Mouse (Mus musculus): ENCODE data around the gene Rbl2. TPM values are rescaled to one million over a fixed set of nuclear protein-coding genes. Genes with fewer than 3 reads are reported as not detected.

Rbl2 gene
- polyA plus RNA-seq, 1 experiment, result 3.4 TPM

DNA sequence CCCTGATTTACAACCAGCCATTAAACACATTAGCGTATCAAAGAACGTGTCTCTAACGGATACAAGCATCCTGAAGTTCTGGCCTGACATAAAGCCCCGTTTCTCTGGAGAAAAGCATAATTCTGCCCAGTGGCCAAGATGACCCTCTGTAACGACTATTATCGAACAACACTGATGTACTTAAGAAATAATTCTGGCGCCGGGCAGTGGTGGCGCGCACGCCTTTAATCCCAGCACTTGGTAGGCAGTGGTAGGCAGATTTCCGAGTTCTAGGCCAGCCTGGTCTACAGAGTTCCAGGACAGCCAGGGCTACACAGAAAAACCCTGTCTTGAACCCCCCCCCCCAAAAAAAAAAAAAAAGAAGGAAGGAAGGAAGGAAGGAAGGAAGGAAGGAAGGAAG, 64.8 kb downstream of the Rbl2 start:
- TF ChIP-seq GATA1 (IDR thresholded peaks at IDR 0.05; ENCODE audit: low read length), result no peak

DNA sequence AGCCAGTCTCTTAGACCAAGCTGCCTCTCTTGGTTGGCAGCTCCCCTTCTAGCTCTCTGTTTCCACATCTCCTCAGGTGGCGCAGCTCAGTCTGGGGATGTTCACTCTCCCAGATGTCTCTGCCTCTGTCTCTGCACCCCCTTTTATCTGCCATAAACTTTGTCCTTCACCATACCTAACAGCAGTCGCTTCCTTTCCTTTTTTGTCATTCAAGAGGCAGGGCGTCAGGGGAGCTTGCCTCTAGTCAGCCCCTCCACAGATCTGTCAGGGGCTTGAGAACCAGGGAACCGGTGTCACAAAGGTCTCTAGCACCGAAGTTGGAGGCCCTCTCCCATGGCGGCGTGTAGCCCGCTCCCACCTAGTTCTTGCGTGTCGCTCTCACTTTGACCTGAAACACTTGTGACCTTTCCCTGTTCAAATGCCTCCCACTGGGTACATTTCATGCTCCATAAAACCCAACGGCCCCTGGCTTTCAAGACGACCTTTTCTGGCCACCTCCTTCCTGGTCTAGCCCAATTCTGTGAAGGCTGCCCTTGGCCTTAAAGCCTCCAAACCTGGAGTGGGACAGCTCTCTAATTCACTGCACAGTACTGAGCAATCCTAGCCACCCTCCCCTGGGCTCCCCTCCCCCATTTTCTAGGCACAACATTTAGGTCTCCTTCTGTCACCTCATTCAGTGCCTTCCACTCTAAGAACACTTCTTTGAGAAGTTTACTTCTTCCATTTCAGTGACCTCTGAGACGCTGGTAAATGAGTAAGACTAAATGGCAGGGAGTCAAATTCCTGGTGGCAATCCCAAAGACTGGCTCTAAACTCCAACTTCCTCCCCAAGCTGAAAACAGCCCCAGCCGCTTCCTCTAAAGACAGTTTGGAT, 65.7 kb downstream of the Rbl2 start:
- TF ChIP-seq GATA1 (IDR thresholded peaks at IDR 0.05; ENCODE audit: low read length), result no peak

DNA sequence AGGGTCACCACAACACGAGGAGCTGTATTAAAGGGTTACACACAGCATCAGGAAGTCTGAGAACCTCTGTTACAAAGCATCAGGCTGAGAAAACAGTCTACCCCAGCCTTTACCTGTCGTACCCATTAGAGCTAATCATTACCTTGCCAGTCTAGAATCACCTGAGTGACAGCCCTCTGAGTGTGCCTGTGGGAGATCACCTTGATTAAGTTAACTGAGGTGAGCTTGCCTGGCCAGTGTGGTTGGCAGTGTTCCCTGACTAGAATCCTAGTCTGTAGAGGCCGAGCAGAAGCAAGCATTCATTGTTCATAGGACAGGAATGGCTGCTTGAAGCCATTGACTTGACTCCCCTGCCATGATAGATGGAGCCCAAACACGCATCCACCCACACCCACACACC, 71.0 kb downstream of the Rbl2 start:
- TF ChIP-seq GATA1 (IDR thresholded peaks at IDR 0.05; ENCODE audit: low read length), result no peak

DNA sequence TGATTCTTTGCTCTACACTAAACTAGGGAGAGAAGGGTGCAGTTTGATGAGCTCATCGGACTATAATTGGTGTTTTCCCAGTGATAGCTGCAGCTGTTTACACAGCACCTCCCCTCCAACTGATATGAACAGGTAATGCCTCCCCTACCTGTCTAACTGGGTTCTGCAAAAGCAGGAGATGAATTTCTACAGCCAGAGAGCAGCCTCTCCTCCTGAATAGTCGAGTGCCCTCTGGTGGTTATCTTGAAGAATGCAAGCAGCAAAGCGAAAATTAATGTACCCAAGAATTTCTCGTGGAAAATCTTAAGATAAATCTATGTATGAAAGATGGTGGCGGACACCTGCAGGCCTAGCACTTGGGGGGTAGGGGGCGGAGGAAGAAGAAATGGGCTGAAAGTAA, 77.9 kb downstream of the Rbl2 start:
- no peak for TF ChIP-seq GATA1 (IDR thresholded peaks at IDR 0.05; ENCODE audit: low read length)

DNA sequence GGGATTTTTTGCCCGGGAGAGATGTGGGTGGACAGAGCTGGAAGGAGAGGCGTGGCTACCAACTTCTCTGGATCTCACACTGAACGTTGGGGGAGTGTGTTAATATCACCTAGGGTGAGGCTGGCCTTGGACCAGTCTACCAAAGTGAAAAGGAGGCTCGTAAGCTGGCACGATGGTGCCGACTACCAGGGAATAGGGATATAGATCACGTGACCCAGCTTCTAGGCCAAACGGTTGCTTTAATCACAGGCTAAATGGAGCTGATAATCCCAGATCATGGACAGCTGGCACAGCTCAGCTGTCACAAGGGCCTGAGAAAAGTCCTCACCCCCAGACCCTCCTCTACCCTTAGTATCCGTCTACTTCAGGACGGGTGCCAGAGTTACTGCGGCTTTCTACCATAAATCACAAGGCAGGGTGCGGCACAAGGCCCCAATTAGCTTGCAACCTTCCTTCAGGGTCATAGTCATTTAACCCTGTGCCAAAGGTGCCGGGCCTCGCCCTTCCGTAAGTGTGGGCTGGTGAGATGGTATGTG, 78.9 kb downstream of the Rbl2 start:
- TF ChIP-seq GATA1 (IDR thresholded peaks at IDR 0.05; ENCODE audit: low read length), result no peak

DNA sequence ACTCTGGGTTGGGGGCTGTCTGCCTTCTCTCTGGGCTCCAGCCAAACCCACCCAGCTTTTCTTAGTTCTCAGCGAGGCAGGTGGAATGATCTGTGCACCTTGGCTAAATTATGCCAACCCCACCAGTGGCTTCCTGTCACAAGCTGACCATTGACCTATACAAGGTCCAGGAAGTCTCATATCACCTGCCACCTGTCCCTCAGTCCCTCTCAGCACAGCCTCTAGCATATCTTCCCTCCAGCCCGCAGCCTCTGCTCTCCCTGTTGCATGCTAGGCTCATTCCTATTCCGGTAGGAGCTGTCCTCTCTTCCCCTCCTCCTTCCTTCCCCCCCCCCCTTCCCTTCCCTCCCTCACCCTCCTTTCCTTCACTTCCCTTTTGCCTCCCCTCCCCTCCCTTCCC, 79.4 kb downstream of the Rbl2 start:
- no peak for TF ChIP-seq GATA1 (IDR thresholded peaks at IDR 0.05; ENCODE audit: low read length)

DNA sequence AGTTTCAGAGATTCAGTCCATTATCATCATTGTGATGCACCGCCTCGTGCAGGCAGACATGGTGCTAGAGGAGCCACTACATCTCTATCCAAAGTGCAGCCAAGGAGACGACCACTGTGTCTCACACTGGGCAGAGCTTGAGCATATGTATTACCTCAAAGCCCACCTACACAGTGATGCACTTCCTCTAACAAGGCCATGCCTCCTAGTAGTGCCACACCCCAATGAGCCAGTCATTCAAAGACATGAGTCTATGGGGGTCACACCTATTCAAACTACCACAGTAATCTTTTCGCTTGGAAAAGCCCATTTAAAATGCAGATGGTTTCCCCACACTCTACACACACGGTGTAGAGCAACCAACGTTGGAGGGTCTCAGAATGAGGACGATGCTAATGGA, 81.7 kb downstream of the Rbl2 start:
- no peak for TF ChIP-seq GATA1 (IDR thresholded peaks at IDR 0.05; ENCODE audit: low read length)

DNA sequence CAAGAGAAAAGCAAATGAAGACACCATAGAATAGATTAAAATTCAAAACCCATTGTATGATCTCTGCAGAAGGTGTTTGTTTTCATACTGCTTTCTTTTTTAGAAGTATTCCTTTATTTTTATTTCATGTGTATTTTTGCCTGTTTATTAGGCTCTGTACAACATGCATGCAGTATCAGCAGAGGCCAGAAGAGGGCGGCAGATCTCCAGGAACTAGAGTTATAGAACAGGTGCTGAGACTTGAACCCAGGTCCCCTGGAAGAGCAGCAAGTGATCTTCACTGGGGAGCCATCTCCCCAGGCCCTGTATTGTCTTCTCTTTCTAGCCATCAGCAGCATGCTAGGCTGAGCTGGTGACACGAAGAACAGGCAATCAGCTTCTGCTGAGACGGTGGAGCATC, 84.0 kb downstream of the Rbl2 start:
- TF ChIP-seq GATA1 (IDR thresholded peaks at IDR 0.05; ENCODE audit: low read length), result no peak

DNA sequence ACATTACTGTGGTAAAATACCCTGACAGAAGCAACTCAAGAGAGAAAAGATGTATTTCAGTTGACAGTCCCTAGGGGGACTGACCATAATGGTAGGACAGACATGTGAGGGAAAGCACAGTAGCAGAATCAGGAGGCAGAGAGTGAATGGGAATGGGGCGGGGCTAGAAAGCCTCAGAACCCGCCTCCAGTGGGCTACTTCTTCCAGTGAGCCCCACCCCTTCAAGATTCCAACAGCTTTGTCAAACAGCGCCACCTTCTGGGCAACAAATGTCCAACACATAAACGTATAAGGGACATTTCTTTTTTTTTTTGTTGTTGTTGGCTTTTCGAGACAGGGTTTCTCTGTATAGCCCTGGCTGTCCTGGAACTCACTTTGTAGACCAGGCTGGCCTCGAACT, 84.7 kb downstream of the Rbl2 start:
- no peak for TF ChIP-seq GATA1 (IDR thresholded peaks at IDR 0.05; ENCODE audit: low read length)

DNA sequence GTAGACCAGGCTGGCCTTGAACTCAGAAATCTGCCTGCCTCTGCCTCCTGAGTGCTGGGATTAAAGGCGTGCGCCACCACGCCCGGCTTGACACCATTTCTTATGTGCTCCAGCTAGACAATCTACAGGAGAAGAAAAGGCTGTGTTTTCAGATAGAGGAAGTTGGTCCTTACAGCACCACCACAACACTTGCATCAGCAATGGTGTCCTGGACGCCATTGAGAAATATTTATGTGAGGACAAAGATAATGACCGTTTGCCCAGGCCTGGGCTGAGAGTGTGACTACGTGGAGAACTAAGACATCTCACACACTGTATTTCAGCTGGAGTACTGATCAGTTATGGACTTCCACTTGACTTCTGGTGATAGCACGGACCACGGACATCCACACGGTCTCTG, 88.8 kb downstream of the Rbl2 start:
- TF ChIP-seq GATA1 (IDR thresholded peaks at IDR 0.05; ENCODE audit: low read length), result no peak

DNA sequence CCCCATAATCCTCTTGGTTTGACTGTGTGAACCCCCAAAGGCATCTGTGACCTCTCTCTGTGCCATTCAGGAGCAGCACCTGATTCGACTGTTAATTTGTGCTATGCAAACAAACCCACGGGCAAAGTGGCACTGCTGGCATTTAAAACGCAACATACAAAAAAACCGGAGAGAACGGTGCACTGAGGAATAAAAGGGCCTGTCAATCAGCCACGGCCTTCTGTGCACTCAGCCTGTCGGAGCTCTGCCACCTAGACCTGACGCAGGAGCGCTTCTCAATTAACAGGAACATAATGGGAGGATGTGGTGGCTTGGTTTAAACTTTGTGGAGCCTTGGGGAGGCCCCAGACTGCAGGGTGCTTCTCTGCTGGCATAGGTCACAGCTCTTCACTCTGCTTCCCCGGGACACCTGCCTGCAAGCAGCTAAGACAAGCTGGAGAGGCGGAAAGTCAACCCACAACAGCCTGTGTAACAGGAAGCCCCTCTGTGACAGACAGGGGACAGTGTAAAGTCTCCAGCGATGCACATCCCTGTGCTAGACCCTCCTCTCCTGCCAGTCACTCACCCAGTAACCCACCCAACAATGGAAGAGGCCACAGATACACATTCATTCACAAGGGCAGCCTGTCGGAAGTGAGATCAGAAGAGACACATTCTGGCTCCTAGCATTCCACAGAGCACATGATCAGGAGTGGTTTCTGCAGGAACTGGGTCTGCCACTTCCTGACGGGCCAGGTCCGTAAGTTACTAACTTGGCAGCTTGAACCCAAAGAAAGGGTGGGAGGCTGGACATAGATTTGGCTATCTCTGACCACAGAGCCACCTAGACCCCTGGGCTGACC, 90.3 kb downstream of the Rbl2 start:
- TF ChIP-seq GATA1 (IDR thresholded peaks at IDR 0.05; ENCODE audit: low read length), result no peak

DNA sequence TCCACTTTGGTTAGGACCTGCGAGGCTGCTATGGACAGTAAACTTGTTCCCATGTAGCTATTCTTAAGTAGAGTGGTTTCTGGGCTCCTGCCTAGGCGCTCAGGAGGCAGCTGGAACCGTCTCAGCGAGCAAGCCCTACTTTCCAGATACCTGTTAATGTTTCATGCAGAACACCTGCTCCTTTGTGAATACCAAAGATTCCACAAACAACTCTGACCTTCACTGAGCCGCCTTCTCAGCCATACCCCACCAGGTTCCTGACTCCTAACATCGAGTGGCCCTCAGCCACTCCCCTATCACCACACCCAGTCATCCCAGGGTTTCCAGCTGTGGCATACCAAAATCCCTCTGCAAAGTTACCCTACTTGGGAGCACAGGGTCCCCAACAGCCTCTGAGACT, 100.3 kb downstream of the Rbl2 start:
- TF ChIP-seq GATA1 (IDR thresholded peaks at IDR 0.05; ENCODE audit: low read length), result no peak

DNA sequence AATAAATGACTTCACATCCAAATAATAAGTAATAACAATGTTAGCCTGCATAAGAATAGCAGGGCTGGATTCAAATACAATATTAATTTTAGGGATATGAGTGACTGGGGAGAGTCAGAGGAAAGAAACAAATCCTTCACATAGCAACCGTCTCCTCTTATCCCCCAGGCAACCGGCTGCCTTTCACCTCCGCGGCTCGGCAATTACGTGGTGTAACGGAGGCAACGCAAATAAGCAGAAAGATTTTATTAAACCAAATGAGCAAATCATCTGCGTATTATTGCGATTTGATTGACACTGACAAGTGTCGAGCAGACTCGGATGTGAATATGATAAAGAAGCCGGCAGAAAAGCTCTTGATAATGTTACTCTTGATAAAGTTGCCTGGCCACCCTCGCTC, 101.1 kb downstream of the Rbl2 start:
- no peak for TF ChIP-seq GATA1 (IDR thresholded peaks at IDR 0.05; ENCODE audit: low read length)

DNA sequence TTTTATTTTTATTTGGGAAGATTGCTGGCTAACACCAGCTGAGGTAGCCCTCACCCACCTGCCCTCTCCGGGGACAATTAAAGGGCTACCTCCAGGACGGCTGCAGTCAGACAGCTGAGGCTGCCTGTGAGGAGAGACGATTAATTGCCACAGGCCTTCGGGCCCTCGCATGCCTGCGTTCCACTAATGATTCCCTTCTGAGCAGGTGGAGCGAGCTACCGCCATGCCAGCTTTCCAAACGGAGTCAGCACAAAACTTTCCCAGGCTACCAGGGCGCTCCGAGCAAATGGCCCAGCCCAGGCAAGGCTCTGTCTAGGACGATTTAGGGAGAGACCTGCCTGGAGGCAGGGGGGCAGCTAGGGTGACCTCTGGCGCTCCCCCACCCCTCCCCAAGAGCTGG, 101.7 kb downstream of the Rbl2 start:
- no peak for TF ChIP-seq GATA1 (IDR thresholded peaks at IDR 0.05; ENCODE audit: low read length)

Other genes starting within 250 kb of the Rbl2 start
- 1.4 and 1.8 TPM in 2 replicates for gene Chd9, start 241.7 kb upstream of the Rbl2 start, polyA plus RNA-seq (2012)
- 2.9 and 4.1 TPM in 2 replicates for gene Aktip, start 129.9 kb downstream of the Rbl2 start, polyA plus RNA-seq (2012)
- 0.13 and 0.15 TPM in 2 replicates for gene Rpgrip1l, start 243.2 kb downstream of the Rbl2 start, polyA plus RNA-seq (2012)
- 9.6 and 13.9 TPM in 2 replicates for gene Fto, start 243.5 kb downstream of the Rbl2 start, polyA plus RNA-seq (2012)